Mouse (Mus musculus) urinary bladder, adult 2 months (tissue): Measurements from ENCODE around the gene Ddx56. TPM values are rescaled to one million over a fixed set of nuclear protein-coding genes. Genes with fewer than 3 reads are reported as not detected.

ENCODE experiments used
- DNase-seq: peaks from one replicate; pipeline ENCODE4 v3.0.0; 2022; ENCODE audit warnings: low spot score
- polyA plus RNA-seq: library from polyadenylated mRNA; depleted of rRNA; stranded (reverse); fragments of >200 nt; gene quantifications from 2 replicates; pipeline ENCODE4 v1.2.3, GENCODE M21; 2012; rRNA removed

The Ddx56 gene
- 34.1 and 38.8 TPM in 2 replicates for polyA plus RNA-seq

- peak; percentile 75 for DNase-seq
Observed at GRCm38 (mm10) chr11:6267320-6268254, at the start of gene Ddx56. Gene Ddx56, minus strand, starts transcription at chr11:6267772.

- no peak for DNase-seq
Observed at GRCm38 (mm10) chr11:6316821-6317220, 49.2 kb upstream of the Ddx56 start.

GRCm38 (mm10) chr11:6313874-6314406, 46.4 kb upstream of the Ddx56 start:
- DNase-seq, result no peak

GRCm38 (mm10) chr11:6308181-6308580, 40.6 kb upstream of the Ddx56 start:
- no peak for DNase-seq

- no peak for DNase-seq
Observed at GRCm38 (mm10) chr11:6305943-6306430, 38.4 kb upstream of the Ddx56 start.

- no peak for DNase-seq
Observed at GRCm38 (mm10) chr11:6302793-6303192, 35.2 kb upstream of the Ddx56 start.

GRCm38 (mm10) chr11:6299435-6299834, 31.9 kb upstream of the Ddx56 start:
- DNase-seq, result no peak

- DNase-seq, result no peak
Observed at GRCm38 (mm10) chr11:6296077-6296476, 28.5 kb upstream of the Ddx56 start.

- DNase-seq, result no peak
Observed at GRCm38 (mm10) chr11:6294632-6295031, 27.1 kb upstream of the Ddx56 start.

- DNase-seq, result no peak
Observed at GRCm38 (mm10) chr11:6293601-6294000, 26.0 kb upstream of the Ddx56 start.

- DNase-seq, result no peak
Observed at GRCm38 (mm10) chr11:6292988-6293349, 25.4 kb upstream of the Ddx56 start.

GRCm38 (mm10) chr11:6292116-6292987, 24.8 kb upstream of the Ddx56 start:
- DNase-seq, result no peak

- DNase-seq, result peak; percentile 100
Observed at GRCm38 (mm10) chr11:6291401-6292115, 24.0 kb upstream of the Ddx56 start, which contains the start of gene Ogdh. Gene Ogdh, plus strand, starts transcription at chr11:6291633.

- DNase-seq, result no peak
Observed at GRCm38 (mm10) chr11:6290883-6291282, 23.3 kb upstream of the Ddx56 start.

- DNase-seq, result no peak
Observed at GRCm38 (mm10) chr11:6290138-6290537, 22.6 kb upstream of the Ddx56 start.

GRCm38 (mm10) chr11:6282940-6283339, 15.4 kb upstream of the Ddx56 start:
- no peak for DNase-seq

GRCm38 (mm10) chr11:6276466-6276865, 8.9 kb upstream of the Ddx56 start:
- DNase-seq, result no peak

GRCm38 (mm10) chr11:6275094-6275484, 7.5 kb upstream of the Ddx56 start:
- DNase-seq, result no peak

GRCm38 (mm10) chr11:6274387-6275093, 7.0 kb upstream of the Ddx56 start, which contains the start of gene Tmed4:
Gene Tmed4, minus strand, starts transcription at chr11:6274870.
- DNase-seq, result peak; percentile 89

- DNase-seq, result no peak
Observed at GRCm38 (mm10) chr11:6273607-6274006, 6.0 kb upstream of the Ddx56 start.

GRCm38 (mm10) chr11:6266621-6267020, 951 bp downstream of the Ddx56 start:
- no peak for DNase-seq
